Mouse (Mus musculus) testis, adult 2 months (tissue): Measurements from ENCODE around the gene Mag. TPM values are rescaled to one million over a fixed set of nuclear protein-coding genes. Genes with fewer than 3 reads are reported as not detected.
A peak's percentile ranks its signal among the peaks of the same experiment; 100 is the strongest.

Source experiments
- H3K27ac ChIP-seq: fragments of 200-500 bp; 2 replicates; pipeline ENCODE4 v1.5.1; 2012; ENCODE audit warnings: low read depth, low read length; ENCODE audit not compliant: control insufficient read depth, insufficient read depth
- H3K27me3 ChIP-seq: fragments of 200-500 bp; 2 replicates; pipeline ENCODE4 v1.6.1; 2012; ENCODE audit warnings: mild to moderate bottlenecking, low read length, moderate library complexity; ENCODE audit not compliant: control insufficient read depth, insufficient read depth
- H3K36me3 ChIP-seq: fragments of 200-500 bp; 2 replicates; pipeline ENCODE4 v1.6.1; 2012; ENCODE audit warnings: mild to moderate bottlenecking, low read length; ENCODE audit not compliant: control insufficient read depth, insufficient read depth
- H3K4me1 ChIP-seq: fragments of 200-500 bp; 2 replicates; pipeline ENCODE4 v1.6.1; 2012; ENCODE audit warnings: low read length; ENCODE audit not compliant: control insufficient read depth, insufficient read depth
- H3K4me3 ChIP-seq: fragments of 200-500 bp; 2 replicates; pipeline ENCODE4 v1.5.1; 2012; ENCODE audit warnings: low read depth, mild to moderate bottlenecking, low read length, moderate library complexity, mixed read lengths; ENCODE audit not compliant: control insufficient read depth
- CTCF ChIP-seq: fragments of 200-500 bp; IDR thresholded peaks from 2 replicates; pipeline ENCODE4 v1.5.1; 2012; ENCODE audit warnings: low read depth, mild to moderate bottlenecking, inconsistent platforms, low read length, moderate library complexity; ENCODE audit not compliant: control insufficient read depth, insufficient read depth, insufficient replicate concordance
- POLR2A ChIP-seq: fragments of 200-500 bp; IDR thresholded peaks from 2 replicates; pipeline ENCODE4 v1.6.1; 2012; ENCODE audit warnings: low read depth, mild to moderate bottlenecking, inconsistent platforms, low read length, moderate library complexity; ENCODE audit not compliant: control insufficient read depth
- polyA plus RNA-seq: library from polyadenylated mRNA; depleted of rRNA; stranded (reverse); fragments of >200 nt; gene quantifications from 2 replicates; pipeline ENCODE4 v1.2.3, GENCODE M21; 2012; rRNA removed

The Mag gene
- polyA plus RNA-seq, 1 experiment = 18.2 TPM

DNA sequence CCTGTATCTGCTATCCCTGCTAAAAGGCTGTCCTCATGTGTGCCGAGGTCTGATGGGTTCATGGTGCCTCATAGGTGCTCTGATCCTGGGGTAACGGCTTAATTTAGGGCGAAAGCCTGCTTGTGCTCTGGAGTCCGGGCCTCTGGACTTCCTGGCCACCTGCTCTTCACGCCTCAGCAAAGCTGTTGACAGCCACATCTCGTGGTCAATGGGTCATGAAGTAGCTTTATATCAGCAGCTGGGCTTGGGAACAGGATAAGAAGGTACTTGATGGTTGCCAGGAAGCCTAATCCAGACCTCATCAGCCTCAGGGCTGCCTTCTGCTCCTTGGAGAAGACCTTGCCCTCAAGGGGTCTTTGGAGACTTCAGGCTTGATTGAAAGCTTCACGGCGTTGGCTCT, 51.3 kb downstream of the Mag start:
- TF ChIP-seq CTCF = no peak
- no peak for TF ChIP-seq POLR2A
- Histone ChIP-seq H3K4me1 (peaks cover 19% of the 10 kb centered on the region), H3K36me3 (no peaks in the 10 kb centered on the region), H3K27me3 (no peaks in the 10 kb centered on the region), H3K27ac (no peak overlapping the region), H3K4me3 (no peak overlapping the region)

DNA sequence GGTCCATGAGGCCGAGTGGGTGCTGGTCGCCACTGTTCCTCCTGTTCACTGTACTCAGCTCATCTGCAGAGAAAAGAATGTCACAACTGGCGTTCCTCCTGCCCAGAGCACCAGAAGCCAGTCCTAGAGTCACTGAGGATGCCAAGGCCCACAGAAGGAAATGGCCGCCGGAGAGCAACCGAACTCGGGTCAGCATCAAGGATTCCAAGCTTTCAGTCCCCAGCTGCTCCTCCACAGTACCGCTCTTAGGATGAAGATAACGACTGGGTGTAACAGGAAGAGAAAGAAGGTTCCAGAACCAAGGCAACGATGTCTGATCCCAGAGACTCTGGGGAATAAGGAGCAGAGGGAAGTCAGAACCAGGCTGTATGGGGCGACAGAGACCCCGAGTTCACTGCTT, 53.2 kb downstream of the Mag start, which contains the start of gene Ffar1:
Ffar1 (minus strand) TSS at position 101 of the 400 bp plus-strand sequence.
- H3K36me3 ChIP-seq = no peaks in the 10 kb centered on the region
- TF ChIP-seq CTCF (no peak), POLR2A (no peak)
- peaks cover 19% of the 10 kb centered on the region for H3K4me1 ChIP-seq
- peak within 1 kb of the TSS; percentile 61 for H3K4me3 ChIP-seq
- no peaks in the 10 kb centered on the region for H3K27me3 ChIP-seq
- H3K27ac ChIP-seq = no peak within 1 kb of the TSS

GRCm38 (mm10) chr7:30859635-30860402, 54.9 kb downstream of the Mag start:
- peak overlapping the region; percentile 61 for H3K4me3 ChIP-seq
- no peak overlapping the region for H3K27ac ChIP-seq
- no peaks in the 10 kb centered on the region for H3K27me3 ChIP-seq
- TF ChIP-seq POLR2A (no peak), CTCF (peak; percentile 81)
- H3K4me1 ChIP-seq = peaks cover 24% of the 10 kb centered on the region
- H3K36me3 ChIP-seq = no peaks in the 10 kb centered on the region

DNA sequence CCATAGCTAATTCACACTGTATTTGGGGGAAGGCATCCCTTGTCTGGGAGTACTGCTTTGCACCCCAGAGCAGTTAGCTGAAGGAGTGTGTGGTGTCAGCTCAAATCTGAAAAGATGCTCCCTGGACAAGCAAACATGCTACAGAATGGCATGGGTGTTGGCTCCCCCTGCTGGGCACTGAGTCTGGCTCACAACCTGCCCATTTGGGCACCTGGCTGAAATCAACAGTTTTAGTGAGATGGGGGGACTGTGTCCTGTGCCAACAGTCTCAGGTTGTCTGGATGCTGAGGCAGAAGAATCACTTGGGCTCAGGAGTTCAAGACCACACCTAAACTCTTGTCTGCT, 55.4 kb downstream of the Mag start:
- Histone ChIP-seq H3K27ac (no peak overlapping the region), H3K4me3 (no peak overlapping the region), H3K36me3 (no peaks in the 10 kb centered on the region), H3K4me1 (peaks cover 24% of the 10 kb centered on the region), H3K27me3 (no peaks in the 10 kb centered on the region)
- TF ChIP-seq CTCF (peak; percentile 63; the same call in 1 of the 2 replicates), POLR2A (no peak)

- Histone ChIP-seq H3K4me1 (peaks cover 24% of the 10 kb centered on the region), H3K36me3 (no peaks in the 10 kb centered on the region), H3K27me3 (no peaks in the 10 kb centered on the region), H3K27ac (no peak overlapping the region), H3K4me3 (no peak overlapping the region)
- no peak for TF ChIP-seq POLR2A
- TF ChIP-seq CTCF = no peak
Measured at GRCm38 (mm10) chr7:30857746-30858145, 56.9 kb downstream of the Mag start.

DNA sequence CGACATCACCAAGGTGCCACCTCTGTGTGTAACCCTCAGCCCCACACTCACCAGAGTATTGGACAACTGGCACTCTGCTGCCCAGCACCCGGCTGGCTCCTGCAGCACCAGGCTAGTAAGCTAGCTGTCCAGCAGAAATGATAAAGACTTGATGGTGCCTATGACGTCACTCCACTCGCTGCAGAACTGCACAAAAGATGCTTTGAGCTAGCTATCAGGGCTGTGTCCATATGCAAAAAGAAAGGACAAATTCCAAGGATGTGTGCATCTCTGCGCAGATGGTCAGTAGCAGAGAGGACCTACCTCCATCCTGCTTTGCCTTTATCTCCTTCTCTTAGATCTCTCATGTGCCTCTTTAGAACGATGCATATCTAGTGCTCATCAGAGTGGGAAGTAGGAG, 58.6 kb downstream of the Mag start, which contains the start of gene Ffar3:
Ffar3 (minus strand) TSS at position 101 of the 400 bp plus-strand sequence.
- TF ChIP-seq CTCF (no peak), POLR2A (no peak)
- H3K27ac ChIP-seq = no peak within 1 kb of the TSS
- H3K36me3 ChIP-seq = no peaks in the 10 kb centered on the region
- H3K4me1 ChIP-seq = peaks cover 20% of the 10 kb centered on the region
- no peak within 1 kb of the TSS for H3K4me3 ChIP-seq
- no peaks in the 10 kb centered on the region for H3K27me3 ChIP-seq

- H3K27me3 ChIP-seq = no peaks in the 10 kb centered on the region
- no peak overlapping the region for H3K27ac ChIP-seq
- TF ChIP-seq POLR2A = no peak
- no peak for TF ChIP-seq CTCF
- no peak overlapping the region for H3K4me3 ChIP-seq
- no peaks in the 10 kb centered on the region for H3K36me3 ChIP-seq
- peaks cover 5% of the 10 kb centered on the region; the same call in 1 of the 2 replicates for H3K4me1 ChIP-seq
Measured at GRCm38 (mm10) chr7:30851421-30851820, 63.3 kb downstream of the Mag start.

Other genes with a start within 250 kb of the Mag start
- 21.1 and 22.4 TPM in 2 replicates for gene Haus5, start 249.9 kb downstream of the Mag start, polyA plus RNA-seq
- 142 and 177 TPM in 2 replicates for gene Pmis2, start 243.3 kb downstream of the Mag start, polyA plus RNA-seq
- gene 2200002J24Rik, start 215.9 kb downstream of the Mag start, polyA plus RNA-seq = 88.8 and 103 TPM in 2 replicates
- gene Atp4a, start 202.7 kb downstream of the Mag start, polyA plus RNA-seq = 2.7 TPM in 2 replicates
- gene Tmem147, start 185.3 kb downstream of the Mag start, polyA plus RNA-seq = 161 and 171 TPM in 2 replicates
- 4,298 and 4,420 TPM in 2 replicates for gene Gapdhs, start 171.2 kb downstream of the Mag start, polyA plus RNA-seq
- gene Sbsn, start 163.4 kb downstream of the Mag start, polyA plus RNA-seq = 4.6 and 4.7 TPM in 2 replicates
- gene Dmkn, start 151.1 kb downstream of the Mag start, polyA plus RNA-seq = 7.1 and 9.2 TPM in 2 replicates
- gene Krtdap, start 127.0 kb downstream of the Mag start, polyA plus RNA-seq = 0.41 TPM in 1 of 2 replicates, not detected in the other
- gene Ffar2, start 91.1 kb downstream of the Mag start, polyA plus RNA-seq = 0.09 and 0.14 TPM in 2 replicates
- gene Ffar3, start 58.7 kb downstream of the Mag start, polyA plus RNA-seq = not detected in 2 replicates
- gene Ffar1, start 53.3 kb downstream of the Mag start, polyA plus RNA-seq = 0.55 and 0.62 TPM in 2 replicates
- gene Cd22, start 34.5 kb downstream of the Mag start, polyA plus RNA-seq = 0.08 and 0.41 TPM in 2 replicates
- 0.38 and 1.5 TPM in 2 replicates for gene Hamp2, start 9.8 kb upstream of the Mag start, polyA plus RNA-seq
- gene Hamp, start 29.2 kb upstream of the Mag start, polyA plus RNA-seq = not detected in 2 replicates
- 27.0 and 31.3 TPM in 2 replicates for gene Usf2, start 41.9 kb upstream of the Mag start, polyA plus RNA-seq
- 24.4 and 30.2 TPM in 2 replicates for gene Lsr, start 58.6 kb upstream of the Mag start, polyA plus RNA-seq
- 524 and 525 TPM in 2 replicates for gene Fam187b, start 58.9 kb upstream of the Mag start, polyA plus RNA-seq
- 8.3 and 12.1 TPM in 2 replicates for gene Fxyd5, start 127.6 kb upstream of the Mag start, polyA plus RNA-seq
- gene Fxyd7, start 136.6 kb upstream of the Mag start, polyA plus RNA-seq = 1.3 and 1.6 TPM in 2 replicates
- gene Fxyd1, start 142.3 kb upstream of the Mag start, polyA plus RNA-seq = 94.7 and 104 TPM in 2 replicates
- gene Lgi4, start 144.5 kb upstream of the Mag start, polyA plus RNA-seq = 2.0 TPM in 2 replicates
- 0.64 and 6.4 TPM in 2 replicates for gene Fxyd3, start 161.8 kb upstream of the Mag start, polyA plus RNA-seq
- 0.73 and 2.1 TPM in 2 replicates for gene Hpn, start 200.4 kb upstream of the Mag start, polyA plus RNA-seq
- gene Scn1b, start 212.1 kb upstream of the Mag start, polyA plus RNA-seq = 1.4 and 1.8 TPM in 2 replicates
- gene Gramd1a, start 241.0 kb upstream of the Mag start, polyA plus RNA-seq = 35.1 and 35.3 TPM in 2 replicates